Mouse (Mus musculus) left cerebral cortex, postnatal 14 days (tissue): Measurements from ENCODE around the gene BC030867. TPM values are rescaled to one million over a fixed set of nuclear protein-coding genes. Genes with fewer than 3 reads are reported as not detected.

ENCODE experiments used
- DNase-seq, 2 experiments: peaks; one replicate each; pipeline ENCODE4 v3.0.0; 2021 to 2022; ENCODE audit warnings: low spot score in 2 of 2, mixed read lengths in 1 of 2
- intact Hi-C: fragments of 180-260 bp; cut with DNase I; formaldehyde crosslinking; loops from one replicate; pipeline ENCODE4 v1.15.1; 2025
- total RNA-seq, 2 experiments: library from RNA; stranded (reverse); gene quantifications; 2 replicates each; pipeline ENCODE4 v1.2.3; 2021

BC030867 gene
- total RNA-seq, 2 experiments from 2014 or later = 0.46 to 0.63 TPM

- intact Hi-C loops = no loop called here
Measured at GRCm38 (mm10) chr11:102284501-102285094, 35.9 kb downstream of the BC030867 start, which contains the start of gene Tmub2. TSS of gene Tmub2 (plus strand) at chr11:102284931.

DNA sequence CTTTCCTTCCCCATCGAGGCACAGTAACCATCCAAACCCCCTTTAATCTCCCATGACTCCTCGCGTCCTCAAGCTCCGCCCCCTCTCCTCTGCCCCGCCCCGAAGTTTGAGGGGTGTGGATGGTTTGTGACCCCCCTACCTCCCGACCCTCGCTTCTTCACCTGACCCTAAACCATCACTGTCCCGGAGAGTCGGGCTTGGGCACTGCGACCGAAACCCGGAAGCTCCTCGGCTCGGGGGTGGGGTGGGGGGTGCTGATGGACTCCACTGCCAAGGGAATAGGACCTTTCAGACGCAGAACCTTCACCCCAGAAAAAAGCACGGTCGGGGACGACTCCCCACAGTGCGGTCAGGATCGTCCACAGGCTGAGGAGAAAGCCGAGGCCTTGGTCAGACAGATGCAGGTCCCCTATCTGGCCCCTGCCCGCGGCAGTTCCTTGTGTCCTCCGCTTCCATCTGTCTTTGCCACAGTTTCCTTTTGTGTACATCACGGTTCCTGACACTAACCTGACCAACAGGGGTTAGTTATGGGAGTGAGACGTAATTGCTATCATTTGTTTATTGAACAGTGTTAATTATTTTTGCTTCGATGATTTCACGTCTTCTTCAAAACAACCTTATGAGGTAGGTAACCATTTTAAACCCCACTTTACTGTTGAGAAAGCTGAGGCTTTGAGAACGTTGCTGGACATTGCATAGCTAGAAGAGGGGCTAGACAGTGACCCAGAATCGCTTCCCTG is 36.6 kb downstream of the BC030867 start:
- intact Hi-C loops = no loop called here
- DNase-seq = no peak

More at GRCm38 (mm10) chr11:102284501-102285094, 35.9 kb downstream of the BC030867 start, which contains the start of gene Tmub2:
- DNase-seq = peak; percentile 97

DNA sequence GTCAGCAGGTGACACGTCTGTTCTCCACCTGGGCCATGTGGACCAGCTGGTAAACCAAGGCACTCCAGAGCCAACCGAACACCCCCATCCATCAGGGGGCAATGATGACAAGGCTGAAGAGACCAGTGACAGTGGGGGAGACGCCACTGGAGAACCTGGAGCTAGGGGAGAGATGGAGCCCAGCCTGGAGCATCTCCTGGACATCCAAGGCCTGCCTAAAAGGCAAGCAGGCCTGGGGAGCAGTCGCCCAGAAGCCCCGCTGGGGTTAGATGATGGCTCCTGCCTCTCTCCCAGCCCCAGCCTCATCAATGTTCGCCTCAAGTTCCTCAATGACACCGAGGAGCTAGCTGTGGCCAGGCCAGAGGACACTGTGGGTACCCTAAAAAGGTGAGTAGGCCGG is 38.8 kb downstream of the BC030867 start:
- intact Hi-C loops = no loop called here
- DNase-seq = no peak

- DNase-seq = no peak
- intact Hi-C loops = no loop called here
Measured at GRCm38 (mm10) chr11:102288027-102288804, 39.5 kb downstream of the BC030867 start.

GRCm38 (mm10) chr11:102288913-102289312 is 40.2 kb downstream of the BC030867 start:
- intact Hi-C loops = no loop called here
- DNase-seq = no peak

- DNase-seq = no peak
- intact Hi-C loops = no loop called here
Measured at GRCm38 (mm10) chr11:102289511-102290100, 40.9 kb downstream of the BC030867 start.

DNA sequence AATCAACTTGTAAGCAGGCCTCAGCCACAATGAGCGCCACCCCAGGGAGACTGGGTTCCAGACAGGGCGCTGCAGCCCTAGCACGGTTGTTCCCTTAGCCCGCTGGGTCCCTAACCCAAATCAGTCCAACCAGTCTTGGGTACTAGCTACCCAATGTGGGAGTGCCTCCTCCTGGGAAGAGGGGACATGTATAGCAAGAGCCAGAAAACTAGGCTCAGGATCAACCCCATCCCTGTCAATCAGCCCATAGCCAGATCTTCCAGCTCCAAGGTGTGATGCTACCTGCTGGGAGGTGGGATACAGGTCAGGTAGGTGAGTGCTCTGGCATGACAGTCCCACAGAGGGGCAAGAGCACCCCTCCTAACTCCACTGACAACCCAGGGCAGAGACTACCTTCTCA is 41.5 kb downstream of the BC030867 start:
- intact Hi-C loops = no loop called here

GRCm38 (mm10) chr11:102291051-102291535 is 42.4 kb downstream of the BC030867 start:
- DNase-seq = no peak
- intact Hi-C loops = no loop called here

More for the DNA sequence above, 41.5 kb downstream of the BC030867 start:
- no peak for DNase-seq

DNA sequence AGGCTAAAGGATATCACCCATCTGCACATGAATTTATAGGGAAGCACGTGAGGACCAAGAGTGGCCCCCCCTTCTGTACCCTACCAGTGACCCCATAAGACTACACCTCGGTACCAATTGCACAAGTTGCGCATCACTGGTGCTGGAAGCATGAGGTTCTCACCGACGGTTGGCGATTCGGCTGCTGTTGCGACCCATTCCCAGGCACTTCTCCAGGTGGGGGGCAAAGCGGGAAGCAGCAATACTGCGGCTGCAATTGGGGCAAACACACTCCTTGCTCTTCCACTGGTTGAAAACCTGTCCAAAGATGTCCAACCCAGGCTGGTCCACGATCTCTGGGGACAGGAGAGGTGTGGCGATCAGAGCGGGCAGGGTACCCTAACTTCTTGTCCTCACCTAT is 45.3 kb downstream of the BC030867 start:
- intact Hi-C loops = no loop called here
- DNase-seq = no peak

DNA sequence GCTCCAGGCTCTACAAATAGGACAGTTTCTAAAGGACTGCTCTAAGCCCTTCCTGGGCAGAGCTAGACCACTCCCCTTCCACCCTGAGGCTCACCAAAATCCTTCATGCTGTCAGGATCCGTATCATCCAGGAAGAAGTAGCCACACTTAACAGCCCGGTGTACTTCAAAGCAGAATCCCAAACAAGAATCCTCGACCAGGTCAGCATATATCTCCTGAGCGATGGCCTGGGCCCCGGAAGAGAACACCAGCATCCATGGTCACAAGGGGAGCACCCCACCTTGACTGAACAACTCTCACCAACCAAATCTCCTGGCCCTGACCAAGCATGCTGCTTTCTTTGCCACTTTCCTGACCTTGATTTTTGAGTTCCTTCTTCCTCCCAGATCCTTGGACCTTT is 45.7 kb downstream of the BC030867 start:
- intact Hi-C loops = no loop called here
- DNase-seq = no peak

DNA sequence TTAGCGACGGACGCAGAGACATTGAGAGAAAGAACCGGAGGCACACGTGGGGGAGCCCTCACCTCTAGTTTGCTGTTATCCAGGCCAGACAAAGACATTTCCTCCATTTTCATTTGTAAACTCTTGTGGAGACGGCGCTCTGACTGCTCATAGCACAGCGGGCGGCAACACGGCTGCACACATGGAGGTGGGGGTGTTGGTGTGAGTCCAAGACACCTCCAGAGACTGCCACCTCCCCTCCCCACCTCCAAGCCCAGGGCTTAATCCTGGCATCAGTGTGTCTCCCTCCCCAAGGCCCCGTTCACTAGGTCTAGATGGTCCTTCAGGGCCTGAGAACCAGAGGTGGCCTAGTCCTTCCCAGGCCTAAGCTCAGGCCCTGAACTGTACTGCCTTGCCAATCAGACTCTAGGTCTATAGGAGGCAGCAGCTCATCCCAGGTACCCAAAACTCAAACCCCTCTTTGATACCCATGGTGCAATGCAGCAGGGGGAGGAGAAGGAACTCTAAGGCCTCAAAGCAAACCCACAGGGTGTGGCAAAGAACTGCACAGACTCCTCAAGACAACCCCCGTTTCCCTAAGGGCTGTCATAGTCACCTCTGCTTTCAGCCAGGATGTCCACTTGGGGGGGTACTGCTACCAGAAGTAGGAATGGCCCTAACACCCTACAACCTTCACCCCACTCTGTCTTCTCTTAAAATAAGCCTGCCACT is 46.4 kb downstream of the BC030867 start:
- intact Hi-C loops = loop anchor here (5.0 kb wide), 1 partner anchor 112 kb away; the partner anchor contains the start of gene Slc25a39

GRCm38 (mm10) chr11:102295598-102296471 is 47.2 kb downstream of the BC030867 start:
- intact Hi-C loops = loop anchor here (5.0 kb wide), 1 partner anchor 111 kb away; the partner anchor contains the start of gene Slc25a39
- no peak for DNase-seq

More for the DNA sequence above, 46.4 kb downstream of the BC030867 start:
- peak in 1 of 2 experiments; percentile 45 for DNase-seq

GRCm38 (mm10) chr11:102296491-102297472 is 48.1 kb downstream of the BC030867 start, which contains the start of gene Atxn7l3:
TSS of gene Atxn7l3 (minus strand) at chr11:102296631.
- intact Hi-C loops = loop anchor here (5.0 kb wide), 1 partner anchor 111 kb away; the partner anchor contains the start of gene Slc25a39
- peak; percentile 98 for DNase-seq

- no peak for DNase-seq
- intact Hi-C loops = loop anchor here (5.0 kb wide), 1 partner anchor 109 kb away; the partner anchor contains the start of gene Slc25a39
Measured at GRCm38 (mm10) chr11:102297577-102298556, 49.2 kb downstream of the BC030867 start.

- intact Hi-C loops = loop anchor here (5.0 kb wide), 1 partner anchor 107 kb away; the partner anchor contains the start of gene Slc25a39
- DNase-seq = peak; percentile 60 to 77
Measured at GRCm38 (mm10) chr11:102299839-102300238, 51.2 kb downstream of the BC030867 start.
